Mouse (Mus musculus) lung, embryonic 14.5 days (tissue): ENCODE measurements around the gene Atp6v0a2. TPM values are rescaled to one million over a fixed set of nuclear protein-coding genes. Genes with fewer than 3 reads are reported as not detected.

Experiments used
- ATAC-seq: fragments of 200-750 bp; cut with Nextera tagmentation; 2 replicates; pipeline ENCODE4 v1.8.0; 2017; ENCODE audit warnings: mild to moderate bottlenecking, moderate TSS enrichment, moderate library complexity; ENCODE audit not compliant: insufficient read depth
- DNase-seq: peaks from one replicate; pipeline ENCODE4 v3.0.0-alpha.2; 2015
- H3K27ac ChIP-seq: fragments of 300-500 bp; sonication (generic); 2 replicates; pipeline ENCODE4 v1.5.1; 2014; ENCODE audit warnings: low read depth, mild to moderate bottlenecking, moderate library complexity
- H3K27me3 ChIP-seq: fragments of 300-500 bp; sonication (generic); 2 replicates; pipeline ENCODE4 v1.6.1; 2014; ENCODE audit warnings: low read length, control low read depth; ENCODE audit not compliant: insufficient read depth
- H3K36me3 ChIP-seq: fragments of 300-500 bp; sonication (generic); 2 replicates; pipeline ENCODE4 v1.6.1; 2014; ENCODE audit warnings: control low read depth; ENCODE audit not compliant: insufficient read depth
- H3K4me1 ChIP-seq: fragments of 300-500 bp; sonication (generic); 2 replicates; pipeline ENCODE4 v1.6.1; 2014; ENCODE audit warnings: antibody characterized with exemption, control low read depth; ENCODE audit not compliant: insufficient read depth
- H3K4me2 ChIP-seq: fragments of 300-500 bp; sonication (generic); 2 replicates; pipeline ENCODE4 v1.6.1; 2014; ENCODE audit warnings: mild to moderate bottlenecking
- H3K4me3 ChIP-seq: fragments of 300-500 bp; sonication (generic); 2 replicates; pipeline ENCODE4 v1.5.1; 2014; ENCODE audit warnings: low read depth, low read length
- H3K9ac ChIP-seq: fragments of 300-500 bp; sonication (generic); 2 replicates; pipeline ENCODE4 v1.6.1; 2014
- H3K9me3 ChIP-seq: fragments of 300-500 bp; sonication (generic); 2 replicates; pipeline ENCODE4 v1.6.1; 2016; ENCODE audit warnings: low read depth, low read length, control low read depth
- CTCF ChIP-seq: IDR thresholded peaks from 2 replicates; pipeline ENCODE4 v1.5.1; 2016; ENCODE audit warnings: antibody characterized with exemption, low read depth
- WGBS: fragments of 180-500 bp; shearing (Covaris S2); extraction: QIAGEN DNeasy Blood & Tissue Kit; methylation state at CpG from one replicate; pipeline ENCODE4 v1.1.7; 2014; 5-methylcytosine and 5-hydroxymethylcytosine counted together
- polyA plus RNA-seq: library from polyadenylated mRNA; unstranded; fragments of >200 nt; fragmentation: Nextera tagmentation; extraction: Ambion mirVana; gene quantifications from 2 replicates; pipeline ENCODE4 v1.2.1, GENCODE M21; 2014

Atp6v0a2 gene
- polyA plus RNA-seq, 1 experiment from 2014 or later = 47.0 TPM

- no peaks in the 10 kb centered on the region for H3K27me3 ChIP-seq
- H3K36me3 ChIP-seq = peaks cover 77% of the 10 kb centered on the region
- no peaks in the 10 kb centered on the region for H3K9me3 ChIP-seq
- no peak overlapping the region for H3K4me3 ChIP-seq
- H3K27ac ChIP-seq = no peak overlapping the region
- TF ChIP-seq CTCF = no peak
- H3K4me1 ChIP-seq = no peaks in the 10 kb centered on the region
- no peak for DNase-seq
- no peak for ATAC-seq
- WGBS = 94% methylated on average over 4 of the region's 4 CpGs
- no peak overlapping the region for H3K9ac ChIP-seq
- no peak overlapping the region for H3K4me2 ChIP-seq
Measured at GRCm38 (mm10) chr5:124636694-124637093, 8.3 kb downstream of the Atp6v0a2 start.

- DNase-seq = no peak
- no peak for ATAC-seq
- Histone ChIP-seq H3K9ac (no peak overlapping the region), H3K4me3 (no peak overlapping the region), H3K9me3 (no peaks in the 10 kb centered on the region), H3K27me3 (no peaks in the 10 kb centered on the region), H3K36me3 (peaks cover 83% of the 10 kb centered on the region), H3K27ac (no peak overlapping the region), H3K4me2 (no peak overlapping the region), H3K4me1 (no peaks in the 10 kb centered on the region)
- TF ChIP-seq CTCF = no peak
- WGBS = 91% methylated on average over 11 of the region's 11 CpGs
Measured at GRCm38 (mm10) chr5:124637300-124637699, 8.9 kb downstream of the Atp6v0a2 start.

GRCm38 (mm10) chr5:124637836-124638235 is 9.5 kb downstream of the Atp6v0a2 start:
- no peak for TF ChIP-seq CTCF
- DNase-seq (no peak), ATAC-seq (no peak)
- H3K36me3 ChIP-seq = peaks cover 89% of the 10 kb centered on the region
- H3K4me1 ChIP-seq = no peaks in the 10 kb centered on the region
- 94% methylated on average over 13 of the region's 13 CpGs for WGBS
- no peak overlapping the region for H3K9ac ChIP-seq
- no peak overlapping the region for H3K27ac ChIP-seq
- no peak overlapping the region for H3K4me3 ChIP-seq
- no peak overlapping the region for H3K4me2 ChIP-seq
- H3K27me3 ChIP-seq = no peaks in the 10 kb centered on the region
- no peaks in the 10 kb centered on the region for H3K9me3 ChIP-seq

DNA sequence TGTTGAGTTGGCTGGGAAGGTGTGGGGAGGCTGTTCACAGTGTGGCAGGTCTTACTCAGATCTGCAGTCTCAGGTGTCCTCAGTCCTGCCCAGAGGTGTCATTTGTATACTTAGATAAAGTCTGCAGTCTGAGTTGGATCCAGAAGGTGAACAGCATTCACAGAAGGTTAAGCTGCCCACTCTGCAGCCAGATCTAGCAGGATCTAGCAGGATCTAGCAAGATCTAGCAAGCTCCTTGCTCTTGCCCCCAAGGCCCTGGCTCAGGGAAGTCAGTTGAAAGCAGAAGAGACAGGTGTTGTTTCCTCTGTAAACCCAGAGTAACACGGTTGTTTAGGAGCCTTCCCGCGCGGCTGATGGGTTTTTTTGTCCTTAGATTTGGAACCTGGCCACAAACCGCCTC is 85.4 kb downstream of the Atp6v0a2 start:
- no peak overlapping the region for H3K27ac ChIP-seq
- no peak overlapping the region for H3K4me3 ChIP-seq
- DNase-seq (no peak), ATAC-seq (no peak)
- no peak for TF ChIP-seq CTCF
- no peak overlapping the region for H3K4me2 ChIP-seq
- H3K4me1 ChIP-seq = no peaks in the 10 kb centered on the region
- H3K36me3 ChIP-seq = peaks cover 71% of the 10 kb centered on the region
- H3K9me3 ChIP-seq = no peaks in the 10 kb centered on the region
- no peak overlapping the region for H3K9ac ChIP-seq
- WGBS = 80% methylated on average over 5 of the region's 5 CpGs
- no peaks in the 10 kb centered on the region for H3K27me3 ChIP-seq

DNA sequence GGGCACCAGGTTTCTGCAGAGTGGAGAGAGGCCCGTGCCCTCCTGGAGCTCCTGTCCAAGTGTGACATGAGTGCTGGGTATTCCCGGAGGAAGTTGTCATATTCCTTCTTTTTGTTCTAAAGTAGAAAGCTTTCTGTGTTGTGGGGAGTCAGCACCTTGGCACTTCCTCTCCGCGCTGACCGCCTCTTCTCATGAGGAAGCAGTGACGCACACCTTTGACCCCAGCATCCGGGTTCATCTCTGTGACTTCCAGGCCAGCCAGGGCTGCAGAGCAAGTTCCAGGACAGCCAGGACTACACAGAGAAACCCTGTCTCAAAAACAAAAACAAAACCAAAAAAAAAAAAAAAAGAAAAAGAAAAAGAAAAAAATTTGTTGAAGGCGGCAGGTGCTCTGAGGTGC is 86.8 kb downstream of the Atp6v0a2 start:
- Histone ChIP-seq H3K4me3 (no peak overlapping the region), H3K27ac (peak overlapping the region; percentile 36; the same call in 1 of the 2 replicates), H3K4me1 (no peaks in the 10 kb centered on the region), H3K4me2 (no peak overlapping the region), H3K27me3 (no peaks in the 10 kb centered on the region), H3K9ac (no peak overlapping the region), H3K9me3 (no peaks in the 10 kb centered on the region), H3K36me3 (peaks cover 85% of the 10 kb centered on the region)
- ATAC-seq (no peak), DNase-seq (peak; percentile 52)
- no peak for TF ChIP-seq CTCF
- WGBS = 82% methylated on average over 8 of the region's 8 CpGs

- no peak for ATAC-seq
Measured at GRCm38 (mm10) chr5:124717969-124718368, 89.6 kb downstream of the Atp6v0a2 start.

GRCm38 (mm10) chr5:124718396-124718795 is 90.0 kb downstream of the Atp6v0a2 start:
- Histone ChIP-seq H3K9me3 (no peaks in the 10 kb centered on the region), H3K9ac (no peak overlapping the region), H3K27ac (no peak overlapping the region), H3K27me3 (no peaks in the 10 kb centered on the region), H3K4me2 (no peak overlapping the region), H3K4me3 (no peak overlapping the region), H3K36me3 (peaks cover 87% of the 10 kb centered on the region), H3K4me1 (no peaks in the 10 kb centered on the region)
- no peak for DNase-seq
- ATAC-seq = no peak
- 87% methylated on average over 7 of the region's 7 CpGs for WGBS
- TF ChIP-seq CTCF = no peak

More at GRCm38 (mm10) chr5:124717969-124718368, 89.6 kb downstream of the Atp6v0a2 start:
- Histone ChIP-seq H3K4me2 (no peak overlapping the region), H3K4me1 (no peaks in the 10 kb centered on the region), H3K27me3 (no peaks in the 10 kb centered on the region), H3K9me3 (no peaks in the 10 kb centered on the region), H3K27ac (no peak overlapping the region), H3K9ac (no peak overlapping the region), H3K36me3 (peaks cover 87% of the 10 kb centered on the region), H3K4me3 (no peak overlapping the region)
- no peak for DNase-seq
- TF ChIP-seq CTCF = no peak
- 92% methylated on average over 11 of the region's 11 CpGs for WGBS

GRCm38 (mm10) chr5:124723125-124723524 is 94.7 kb downstream of the Atp6v0a2 start:
- H3K27ac ChIP-seq = no peak overlapping the region
- no peak overlapping the region for H3K4me2 ChIP-seq
- no peaks in the 10 kb centered on the region for H3K27me3 ChIP-seq
- H3K9ac ChIP-seq = no peak overlapping the region
- no peak for TF ChIP-seq CTCF
- H3K9me3 ChIP-seq = no peaks in the 10 kb centered on the region
- no peak for DNase-seq
- no peaks in the 10 kb centered on the region for H3K4me1 ChIP-seq
- H3K4me3 ChIP-seq = no peak overlapping the region
- WGBS = 88% methylated on average over 6 of the region's 6 CpGs
- peaks cover 53% of the 10 kb centered on the region for H3K36me3 ChIP-seq
- ATAC-seq = no peak
